Mouse (Mus musculus) liver, embryonic 14.5 days (tissue): ENCODE measurements at regions not wholly inside any gene's neighbourhood (a gene's known extent, or its start where the extent isn't known, plus 50 kb on each side); places are given as distances from the start of the nearest gene placed in this dataset.

Experiments used
- ATAC-seq: fragments of 200-750 bp; cut with Nextera tagmentation; 2 replicates; pipeline ENCODE4 v1.8.0; 2017; ENCODE audit warnings: moderate number of reproducible peaks, mild to moderate bottlenecking, moderate library complexity; ENCODE audit not compliant: insufficient read depth
- DNase-seq, 3 experiments: peaks; one replicate each; pipeline ENCODE4 v3.0.0-alpha.2; 2012 to 2013; ENCODE audit warnings: low read depth in 3 of 3, low spot score in 3 of 3
- H3K27ac ChIP-seq: fragments of 300-500 bp; sonication (generic); 2 replicates; pipeline ENCODE4 v1.5.1; 2014; ENCODE audit warnings: moderate library complexity, mild to moderate bottlenecking, control low read depth, inconsistent platforms
- H3K27me3 ChIP-seq: fragments of 300-500 bp; sonication (generic); 2 replicates; pipeline ENCODE4 v1.6.1; 2014; ENCODE audit warnings: mild to moderate bottlenecking, low read length, moderate library complexity; ENCODE audit not compliant: control insufficient read depth, insufficient read depth
- H3K36me3 ChIP-seq: fragments of 300-500 bp; sonication (generic); replicated peaks from 2 replicates; pipeline ENCODE4 v1.6.1; 2014; ENCODE audit warnings: low read depth; ENCODE audit not compliant: control insufficient read depth, insufficient read depth
- H3K4me1 ChIP-seq, 2 experiments: fragments of 200-500 bp in 1 of 2; fragments of 300-500 bp in 1 of 2; sonication (generic) in 1 of 2; replicated peaks; 2 replicates each; pipeline ENCODE4 v1.6.1; 2012 to 2014; ENCODE audit warnings: antibody characterized with exemption in 1 of 2, inconsistent platforms in 1 of 2, low read length in 1 of 2; ENCODE audit not compliant: control insufficient read depth in 2 of 2, insufficient read depth in 2 of 2
- H3K4me2 ChIP-seq: fragments of 300-500 bp; sonication (generic); 2 replicates; pipeline ENCODE4 v1.6.1; 2014; ENCODE audit warnings: low read depth, mild to moderate bottlenecking, control low read depth, moderate library complexity
- H3K4me3 ChIP-seq, 2 experiments: fragments of 200-500 bp in 1 of 2; fragments of 300-500 bp in 1 of 2; sonication (generic) in 1 of 2; 2 replicates each; pipeline ENCODE4 v1.5.1; 2012 to 2014; ENCODE audit warnings: low read depth in 2 of 2, low read length in 2 of 2, mild to moderate bottlenecking in 2 of 2, control low read depth in 1 of 2, inconsistent platforms in 1 of 2, moderate library complexity in 1 of 2; ENCODE audit not compliant: insufficient read depth in 1 of 2
- H3K9ac ChIP-seq: fragments of 300-500 bp; sonication (generic); replicated peaks from 2 replicates; pipeline ENCODE4 v1.6.1; 2014; ENCODE audit warnings: mild to moderate bottlenecking, control low read depth, moderate library complexity
- H3K9me3 ChIP-seq: fragments of 300-500 bp; sonication (generic); 2 replicates; pipeline ENCODE4 v1.6.1; 2016; ENCODE audit warnings: low read length, mixed read lengths; ENCODE audit not compliant: control insufficient read depth
- CTCF ChIP-seq: IDR thresholded peaks from 2 replicates; pipeline ENCODE4 v1.5.1; 2016; ENCODE audit warnings: antibody characterized with exemption, low read depth, control low read depth
- EP300 ChIP-seq: IDR thresholded peaks from 2 replicates; pipeline ENCODE4 v1.6.1; 2016; ENCODE audit warnings: antibody characterized with exemption, low read depth
- WGBS: fragments of 180-500 bp; shearing (Covaris S2); extraction: QIAGEN DNeasy Blood & Tissue Kit; methylation state at CpG from one replicate; pipeline ENCODE4 v1.1.7; 2014; ENCODE audit not compliant: insufficient replicate concordance; 5-methylcytosine and 5-hydroxymethylcytosine counted together

- 57% methylated on average over 15 of the region's 15 CpGs for WGBS
- H3K9ac ChIP-seq, result no peak overlapping the region
- no peaks in the 10 kb centered on the region for H3K27me3 ChIP-seq
- no peaks in the 10 kb centered on the region for H3K4me1 ChIP-seq
- no peaks in the 10 kb centered on the region for H3K36me3 ChIP-seq
- no peak for DNase-seq
- no peaks in the 10 kb centered on the region for H3K9me3 ChIP-seq
- H3K4me2 ChIP-seq, result no peak overlapping the region
- no peak for TF ChIP-seq CTCF
- TF ChIP-seq EP300, result no peak
- no peak for ATAC-seq
- H3K4me3 ChIP-seq, result no peak overlapping the region
- no peak overlapping the region for H3K27ac ChIP-seq
These were observed 180.8 kb downstream of the Cdc5l start for GRCm38 (mm10) chr17:45252593-45253230.

GRCm38 (mm10) chr17:45251034-45251730 lies 182.4 kb downstream of the Cdc5l start:
- Histone ChIP-seq H3K9ac (no peak overlapping the region), H3K27me3 (no peaks in the 10 kb centered on the region), H3K4me3 (no peak overlapping the region), H3K9me3 (no peaks in the 10 kb centered on the region), H3K4me2 (no peak overlapping the region), H3K4me1 (no peaks in the 10 kb centered on the region), H3K36me3 (no peaks in the 10 kb centered on the region), H3K27ac (no peak overlapping the region)
- TF ChIP-seq CTCF (peak; percentile 85), EP300 (no peak)
- WGBS, result 25% methylated on average over 22 of the region's 22 CpGs
- peak in 1 of 3 experiments; percentile 6 for DNase-seq
- ATAC-seq, result no peak

GRCm38 (mm10) chr17:45250450-45250849 lies 183.1 kb downstream of the Cdc5l start:
- H3K9ac ChIP-seq, result no peak overlapping the region
- H3K4me3 ChIP-seq, result no peak overlapping the region
- H3K9me3 ChIP-seq, result no peaks in the 10 kb centered on the region
- H3K27ac ChIP-seq, result no peak overlapping the region
- DNase-seq (no peak), ATAC-seq (no peak)
- H3K4me2 ChIP-seq, result no peak overlapping the region
- no peaks in the 10 kb centered on the region for H3K27me3 ChIP-seq
- H3K36me3 ChIP-seq, result no peaks in the 10 kb centered on the region
- TF ChIP-seq EP300 (no peak), CTCF (no peak)
- 68% methylated on average over 10 of the region's 10 CpGs for WGBS
- no peaks in the 10 kb centered on the region for H3K4me1 ChIP-seq

- no peak overlapping the region for H3K9ac ChIP-seq
- no peaks in the 10 kb centered on the region for H3K36me3 ChIP-seq
- no peak for DNase-seq
- WGBS, result 64% methylated on average over 29 of the region's 29 CpGs
- H3K27me3 ChIP-seq, result no peaks in the 10 kb centered on the region
- H3K9me3 ChIP-seq, result no peaks in the 10 kb centered on the region
- no peak overlapping the region for H3K4me2 ChIP-seq
- TF ChIP-seq EP300 (no peak), CTCF (no peak)
- H3K4me3 ChIP-seq, result no peak overlapping the region
- no peak for ATAC-seq
- no peak overlapping the region for H3K27ac ChIP-seq
- H3K4me1 ChIP-seq, result no peaks in the 10 kb centered on the region
These were observed 186.1 kb downstream of the Cdc5l start for GRCm38 (mm10) chr17:45247142-45248137.
